Mouse (Mus musculus): ENCODE results near the gene Atg4a.

- TF ChIP-seq CTCF (IDR thresholded peaks at IDR 0.05; ENCODE audit: low read depth) (no peak), EP300 (optimal IDR thresholded peaks at IDR 0.05) (no peak)
These were observed 23.5 kb downstream of the Atg4a start for GRCm38 (mm10) chrX:140980163-140980562.

Measured in stomach, postnatal 0 days (tissue).